Mouse (Mus musculus) activated CD4-positive, CD25-positive, alpha-beta regulatory T cell (primary cell): Measurements from ENCODE around the gene Sox18. TPM values are rescaled to one million over a fixed set of nuclear protein-coding genes. Genes with fewer than 3 reads are reported as not detected.

Experiments
- polyA plus RNA-seq, 2 experiments: library from polyadenylated mRNA; unstranded; fragments of 100-300 nt; shearing (Covaris generic); gene quantifications; one replicate each; pipeline ENCODE4 v1.2.1; 2017

Sox18 gene
- polyA plus RNA-seq, result under 1 TPM in 1 of 2 experiments, not detected in 1; 0.11 TPM

DNA sequence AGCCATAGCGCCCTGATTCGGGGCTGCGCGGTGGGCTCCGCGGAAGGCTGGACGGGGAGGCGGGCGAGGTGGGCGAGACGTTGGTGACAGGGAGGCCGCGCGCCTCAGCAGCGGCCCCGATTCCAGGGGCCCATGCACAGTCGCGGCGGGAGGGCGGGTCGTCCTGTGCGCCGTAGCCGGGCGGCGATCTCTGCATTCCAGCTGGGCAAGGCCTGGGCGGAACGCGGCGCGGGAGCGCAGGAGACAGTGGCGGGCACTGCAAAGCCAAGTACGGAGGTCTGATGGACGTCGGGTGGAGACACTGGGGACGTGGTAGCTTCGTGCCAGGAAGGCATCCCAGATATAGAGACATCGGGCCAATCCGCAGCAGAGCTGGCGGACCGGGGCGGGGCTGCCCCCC lies at the start of gene Sox18:
TSS of gene Sox18 (minus strand) at position 315 of the 400 bp plus-strand sequence.

DNA sequence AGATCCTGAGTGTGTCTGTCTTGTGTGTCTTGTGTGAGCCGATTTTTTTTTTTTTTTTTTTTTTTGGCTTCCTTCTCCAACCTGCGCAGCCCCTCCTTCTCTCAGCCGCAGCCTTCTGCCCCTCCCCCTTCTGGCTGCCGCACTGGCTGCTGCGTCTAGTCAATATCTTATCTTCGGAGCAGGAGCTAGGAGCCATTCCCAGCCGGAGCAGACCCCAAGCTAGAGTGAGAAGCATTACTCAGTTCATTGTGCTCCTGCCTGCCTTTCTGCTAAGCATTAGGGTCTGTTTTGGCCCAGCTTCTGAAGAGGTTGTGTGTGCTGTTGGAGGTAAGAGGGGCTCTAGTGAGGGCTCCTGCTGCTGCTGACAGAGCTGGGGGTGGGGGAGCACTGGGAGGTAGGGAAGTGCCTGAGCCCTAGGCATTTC lies 43.5 kb upstream of the Sox18 start, which contains the start of gene Oprl1:
TSS of gene Oprl1 (plus strand) at position 114 of the 424 bp plus-strand sequence.

DNA sequence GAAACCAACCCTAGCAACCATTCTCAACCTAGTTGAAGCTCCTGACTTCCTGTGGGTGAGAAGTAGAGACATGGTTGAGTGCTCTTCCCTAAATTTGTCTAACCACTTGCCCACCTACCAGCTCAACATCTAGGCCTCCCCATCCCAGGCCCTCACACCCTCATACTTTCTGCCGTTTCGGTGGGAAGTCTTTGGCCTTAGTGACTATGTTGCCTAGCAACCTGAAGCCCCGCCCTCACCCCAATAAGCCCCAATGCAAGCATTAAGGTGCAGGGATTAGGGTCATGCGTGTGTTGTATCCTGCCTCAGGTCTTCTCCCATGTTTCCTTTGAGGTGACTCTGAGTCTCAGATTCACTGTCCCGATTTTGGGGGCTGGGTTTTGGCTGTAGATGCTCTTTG lies 26.8 kb upstream of the Sox18 start, which contains the start of gene Lkaaear1:
TSS of gene Lkaaear1 (minus strand) at position 202 of the 400 bp plus-strand sequence.

DNA sequence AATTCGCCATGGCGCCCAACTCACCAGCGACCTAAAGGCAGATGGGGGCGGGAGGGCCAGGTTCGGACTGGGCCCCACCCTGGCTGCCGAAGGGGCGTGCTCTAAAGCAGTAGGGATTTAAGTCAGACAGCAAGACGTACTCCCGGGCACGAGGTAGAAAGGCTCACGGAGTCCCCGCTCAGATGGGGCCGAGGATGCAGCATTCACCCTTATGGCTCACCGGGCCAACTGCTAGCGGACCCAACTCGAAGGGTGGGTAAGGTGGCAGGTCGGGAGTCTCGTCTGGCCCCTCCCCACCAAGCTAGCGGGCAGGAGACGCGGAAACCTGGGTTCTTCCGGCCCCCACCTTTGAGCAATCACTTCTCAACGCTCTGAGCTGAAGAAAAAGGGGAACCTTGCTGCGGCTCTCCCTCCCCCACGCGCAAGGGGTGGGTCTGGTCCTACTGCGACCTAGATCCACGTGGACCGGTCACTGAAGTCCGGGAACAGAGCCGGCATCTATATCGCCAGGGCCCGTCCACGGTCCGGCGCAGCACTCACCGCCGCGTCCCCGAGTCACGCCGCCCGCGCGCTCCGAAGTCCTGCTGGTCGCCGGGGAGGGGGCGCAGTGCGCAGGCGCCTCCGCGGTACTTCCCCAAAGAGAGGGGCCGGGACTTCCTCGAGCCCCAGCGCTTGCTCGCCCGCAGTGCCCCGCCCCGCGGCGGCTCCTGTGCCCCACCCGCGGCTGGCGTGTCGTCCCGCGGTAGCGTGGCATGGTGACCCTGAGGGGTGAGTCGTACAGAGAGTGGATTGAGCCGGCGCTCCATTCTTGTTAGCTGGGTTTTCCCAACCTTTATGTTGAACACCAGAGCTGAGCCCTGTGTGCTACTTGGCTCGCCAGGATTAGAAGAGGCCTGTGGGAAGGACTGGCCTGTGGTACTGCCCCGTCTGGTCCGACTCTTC lies 22.2 kb upstream of the Sox18 start, which contains the start of gene Rgs19:
TSS of gene Rgs19 (minus strand) at position 639 of the 942 bp plus-strand sequence.

DNA sequence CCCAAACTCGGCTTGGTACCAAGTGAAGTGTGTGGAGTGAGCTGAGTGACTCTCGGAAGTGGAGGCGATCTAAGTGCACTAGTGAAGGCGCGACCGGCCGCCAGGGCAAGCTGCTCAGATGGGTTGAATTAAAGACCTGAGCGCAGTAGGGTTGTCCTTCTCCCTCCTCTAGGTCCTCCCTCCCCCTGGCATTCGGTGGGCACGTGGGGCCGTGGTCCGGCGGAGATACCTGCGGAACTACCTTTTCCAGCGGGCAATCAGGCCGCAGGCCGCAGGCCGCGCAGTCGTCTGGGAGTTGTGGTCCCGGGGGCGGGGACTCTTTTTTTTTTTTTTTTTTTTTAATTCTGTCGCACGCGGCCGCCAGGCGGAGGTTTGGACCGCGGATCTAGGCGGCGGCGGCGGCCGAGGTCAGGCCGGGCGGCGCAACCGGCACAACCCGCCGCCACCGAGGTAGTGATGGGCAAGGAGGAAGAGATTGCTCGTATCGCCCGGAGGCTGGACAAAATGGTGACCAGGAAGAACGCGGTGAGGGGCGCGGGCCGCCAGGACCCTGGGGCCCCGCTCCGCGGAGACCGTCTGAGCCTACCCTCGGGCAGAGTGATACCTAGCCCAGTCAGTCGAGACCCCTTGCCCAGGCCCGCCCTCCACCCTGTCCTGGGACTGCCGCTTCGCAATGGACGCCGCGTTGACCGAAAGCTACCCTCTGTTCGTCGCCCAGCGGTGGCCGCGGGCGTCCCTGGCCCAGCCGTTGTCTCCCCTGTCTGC lies 8.7 kb upstream of the Sox18 start, which contains the start of gene Tcea2:
TSS of gene Tcea2 (plus strand) at position 360 of the 765 bp plus-strand sequence.

DNA sequence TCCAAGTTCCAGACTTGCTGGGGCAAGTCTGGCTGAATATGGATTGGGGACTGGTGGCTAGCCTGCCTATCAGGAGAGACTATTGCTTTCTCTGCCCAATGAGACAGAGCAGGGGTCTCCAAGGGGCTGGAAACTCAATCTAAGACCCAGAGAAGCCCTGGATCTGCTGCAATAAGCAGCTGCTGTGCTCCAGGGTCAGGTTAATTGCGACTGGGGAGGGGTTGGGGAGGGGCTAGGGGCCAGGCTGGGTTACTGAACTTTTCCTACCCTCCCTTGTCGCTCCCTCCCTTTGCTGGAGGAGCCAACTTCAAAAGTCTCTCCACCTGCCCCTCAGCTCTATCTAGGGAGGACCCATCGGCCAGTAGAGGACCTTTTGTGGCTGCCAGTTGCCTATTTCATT lies 14.7 kb downstream of the Sox18 start, which contains the start of gene Gm29797:
TSS of gene Gm29797 (plus strand) at position 301 of the 400 bp plus-strand sequence.

Other genes with a start within 250 kb of the Sox18 start
- gene Zbtb46, start 212.2 kb downstream of the Sox18 start, polyA plus RNA-seq, result 1 to 10 TPM in 1 of 2 experiments, under 1 TPM in 1; 0.96 to 2.5 TPM
- not detected for gene Abhd16b, start 178.4 kb downstream of the Sox18 start, polyA plus RNA-seq
- 10 to 100 TPM; 79.5 to 90.4 TPM for gene Tpd52l2, start 174.5 kb downstream of the Sox18 start, polyA plus RNA-seq
- gene Dnajc5, start 151.2 kb downstream of the Sox18 start, polyA plus RNA-seq, result 10 to 100 TPM; 76.2 to 92.8 TPM
- 100 to 1,000 TPM; 152 to 161 TPM for gene Uckl1, start 86.7 kb downstream of the Sox18 start, polyA plus RNA-seq
- 10 to 100 TPM; 65.7 to 76.5 TPM for gene Prpf6, start 79.8 kb downstream of the Sox18 start, polyA plus RNA-seq
- gene Zfp512b, start 78.8 kb downstream of the Sox18 start, polyA plus RNA-seq, result 10 to 100 TPM; 23.0 to 42.6 TPM
- 10 to 100 TPM; 34.7 to 35.0 TPM for gene Samd10, start 72.4 kb downstream of the Sox18 start, polyA plus RNA-seq
- gene Gm29797, start 14.6 kb downstream of the Sox18 start, polyA plus RNA-seq, result not detected
- 10 to 100 TPM; 14.5 to 20.1 TPM for gene Tcea2, start 8.7 kb upstream of the Sox18 start, polyA plus RNA-seq
- 100 to 1,000 TPM; 219 to 223 TPM for gene Rgs19, start 22.3 kb upstream of the Sox18 start, polyA plus RNA-seq
- not detected for gene Lkaaear1, start 26.8 kb upstream of the Sox18 start, polyA plus RNA-seq
- under 1 TPM; 0.25 to 0.63 TPM for gene Oprl1, start 43.4 kb upstream of the Sox18 start, polyA plus RNA-seq
- gene Myt1, start 91.7 kb upstream of the Sox18 start, polyA plus RNA-seq, result under 1 TPM in 1 of 2 experiments, not detected in 1; 0.20 TPM
- 10 to 100 TPM; 54.4 to 60.6 TPM for gene Pcmtd2, start 166.2 kb upstream of the Sox18 start, polyA plus RNA-seq
- 10 to 100 TPM; 32.1 to 38.5 TPM for gene Polr3k, start 192.7 kb upstream of the Sox18 start, polyA plus RNA-seq